Mouse (Mus musculus) MEL (cell line): ENCODE results near the gene Crocc. TPM values are rescaled to one million over a fixed set of nuclear protein-coding genes. Genes with fewer than 3 reads are reported as not detected.
A peak's percentile ranks its signal among the peaks of the same experiment; 100 is the strongest.

Source experiments
- DNase-seq: peaks from one replicate; pipeline ENCODE4 v3.0.0; 2011; ENCODE audit warnings: low read depth, low spot score
- H3K27ac ChIP-seq: 2 replicates; pipeline ENCODE4 v1.5.1; 2012; ENCODE audit warnings: low read depth, mild to moderate bottlenecking, control low read depth, low read length, moderate library complexity; ENCODE audit not compliant: control insufficient read depth
- H3K27me3 ChIP-seq, 2 experiments: fragments of 150-350 bp in 1 of 2; sonication (generic) in 1 of 2; 2 replicates each; pipeline ENCODE4 v1.6.1; 2012; ENCODE audit warnings: low read length in 2 of 2, mild to moderate bottlenecking in 2 of 2, improper control_type of control experiment in 1 of 2, moderate library complexity in 1 of 2; ENCODE audit not compliant: insufficient read depth in 2 of 2, control insufficient read depth in 1 of 2
- H3K36me3 ChIP-seq, 2 experiments: 2 replicates each; pipeline ENCODE4 v1.6.1; 2012 to 2014; ENCODE audit warnings: low read length in 2 of 2, improper control_type of control experiment in 1 of 2, inconsistent platforms in 1 of 2, mild to moderate bottlenecking in 1 of 2; ENCODE audit not compliant: insufficient read depth in 2 of 2, control insufficient read depth in 1 of 2
- H3K4me1 ChIP-seq, 2 experiments: fragments of 150-350 bp in 1 of 2; sonication (generic) in 1 of 2; 2 replicates each; pipeline ENCODE4 v1.6.1; 2012; ENCODE audit warnings: low read length in 2 of 2, improper control_type of control experiment in 1 of 2, mild to moderate bottlenecking in 1 of 2; ENCODE audit not compliant: insufficient read depth in 2 of 2, control insufficient read depth in 1 of 2
- H3K4me3 ChIP-seq, 2 experiments: fragments of 150-350 bp in 1 of 2; sonication (generic) in 1 of 2; 2 replicates each; pipeline ENCODE4 v1.5.1; 2012; ENCODE audit warnings: low read depth in 2 of 2, low read length in 2 of 2, mild to moderate bottlenecking in 2 of 2, moderate library complexity in 2 of 2, control low read depth in 1 of 2, improper control_type of control experiment in 1 of 2; ENCODE audit not compliant: control insufficient read depth in 1 of 2, insufficient read depth in 1 of 2
- H3K79me2 ChIP-seq: 2 replicates; pipeline ENCODE4 v1.6.1; 2012; ENCODE audit warnings: mild to moderate bottlenecking, low read length, moderate library complexity; ENCODE audit not compliant: control insufficient read depth, poor library complexity, insufficient read depth
- H3K9ac ChIP-seq: 2 replicates; pipeline ENCODE4 v1.6.1; 2012; ENCODE audit warnings: low read depth, mild to moderate bottlenecking, control low read depth, low read length, moderate library complexity; ENCODE audit not compliant: control insufficient read depth, poor library complexity, severe bottlenecking
- H3K9me3 ChIP-seq: fragments of 150-350 bp; sonication (generic); replicated peaks from 2 replicates; pipeline ENCODE4 v1.6.1; 2012; ENCODE audit warnings: mild to moderate bottlenecking, low read length, improper control_type of control experiment, moderate library complexity; ENCODE audit not compliant: insufficient read depth
- CTCF ChIP-seq, 3 experiments: IDR thresholded peaks in 2 of 3; conservative IDR thresholded peaks in 1 of 3; 2 replicates each; pipeline ENCODE4 v1.5.1; 2011 to 2012; ENCODE audit warnings: low read length in 3 of 3, low read depth in 2 of 3, mild to moderate bottlenecking in 2 of 3, improper control_type of control experiment in 1 of 3, inconsistent platforms in 1 of 3, mixed read lengths in 1 of 3, moderate library complexity in 1 of 3; ENCODE audit not compliant: control insufficient read depth in 1 of 3, insufficient read depth in 1 of 3, poor library complexity in 1 of 3, severe bottlenecking in 1 of 3
- GABPA ChIP-seq: IDR thresholded peaks from 2 replicates; pipeline ENCODE4 v1.6.1; 2012; ENCODE audit warnings: low read depth, mild to moderate bottlenecking, inconsistent platforms, low read length, improper control_type of control experiment, moderate library complexity
- HCFC1 ChIP-seq: IDR thresholded peaks from 2 replicates; pipeline ENCODE4 v1.6.1; 2012; ENCODE audit warnings: low read depth, mild to moderate bottlenecking, inconsistent platforms, low read length, improper control_type of control experiment, moderate library complexity
- MAFK ChIP-seq: IDR thresholded peaks from 2 replicates; pipeline ENCODE4 v1.6.1; 2011; ENCODE audit warnings: low read depth, mild to moderate bottlenecking, low read length, improper control_type of control experiment, borderline replicate concordance
- MEF2A ChIP-seq: IDR thresholded peaks from 2 replicates; pipeline ENCODE4 v1.6.1; 2014; ENCODE audit warnings: low read depth, mild to moderate bottlenecking, inconsistent platforms, low read length, improper control_type of control experiment; ENCODE audit not compliant: poor library complexity, insufficient replicate concordance, severe bottlenecking; ENCODE audit errors: extremely low read depth
- MXI1 ChIP-seq: IDR thresholded peaks from 2 replicates; pipeline ENCODE4 v1.6.1; 2011; ENCODE audit warnings: mild to moderate bottlenecking, low read depth, low read length, improper control_type of control experiment
- MYC ChIP-seq: IDR thresholded peaks from 2 replicates; pipeline ENCODE4 v1.6.1; 2011; ENCODE audit warnings: low read depth, mild to moderate bottlenecking, low read length, improper control_type of control experiment, moderate library complexity
- NRF1 ChIP-seq: IDR thresholded peaks from 2 replicates; pipeline ENCODE4 v1.6.1; 2014; ENCODE audit warnings: low read depth, mild to moderate bottlenecking, inconsistent platforms, low read length, improper control_type of control experiment, moderate library complexity; ENCODE audit not compliant: poor library complexity, insufficient read depth, severe bottlenecking
- POLR2A ChIP-seq, 2 experiments: IDR thresholded peaks; 2 replicates each; pipeline ENCODE4 v1.6.1; 2011 to 2012; ENCODE audit warnings: low read length in 2 of 2, mild to moderate bottlenecking in 2 of 2, control low read depth in 1 of 2, improper control_type of control experiment in 1 of 2, low read depth in 1 of 2, moderate library complexity in 1 of 2; ENCODE audit not compliant: control insufficient read depth in 1 of 2, insufficient read depth in 1 of 2, poor library complexity in 1 of 2
- POLR2AphosphoS5 ChIP-seq: IDR thresholded peaks from 2 replicates; pipeline ENCODE4 v1.6.1; 2012; ENCODE audit warnings: low read depth, borderline replicate concordance, mild to moderate bottlenecking, inconsistent platforms, low read length, moderate library complexity, mixed read lengths
- SIN3A ChIP-seq: IDR thresholded peaks from 2 replicates; pipeline ENCODE4 v1.6.1; 2012; ENCODE audit warnings: low read length, improper control_type of control experiment, inconsistent platforms
- SMC3 ChIP-seq: IDR thresholded peaks from 2 replicates; pipeline ENCODE4 v1.6.1; 2011; ENCODE audit warnings: low read depth, low read length, improper control_type of control experiment
- ZMIZ1 ChIP-seq: IDR thresholded peaks from 2 replicates; pipeline ENCODE4 v1.6.1; 2012; ENCODE audit warnings: low read depth, mild to moderate bottlenecking, inconsistent platforms, low read length, improper control_type of control experiment, moderate library complexity
- polyA plus RNA-seq, 2 experiments: library from polyadenylated mRNA; stranded (reverse) in 1 of 2; unstranded in 1 of 2; fragments of >175 nt in 1 of 2; fragments of >200 nt in 1 of 2; gene quantifications; 2 replicates each; pipeline versions ENCODE4 v1.2.1 to v1.2.4; 2012; ENCODE audit warnings: low replicate concordance in 2 of 2, low read depth in 1 of 2; ENCODE audit not compliant: insufficient read length in 2 of 2, insufficient read depth in 1 of 2, missing spikeins in 1 of 2
- total RNA-seq: library from RNA; depleted of rRNA; stranded (reverse); fragments of 300-350 nt; gene quantifications from 2 replicates; pipeline ENCODE4 v1.2.3, GENCODE M21; 2012

The Crocc gene
- total and polyA plus RNA-seq, 3 experiments, result 0.77 to 3.6 TPM; not detected in 1

DNA sequence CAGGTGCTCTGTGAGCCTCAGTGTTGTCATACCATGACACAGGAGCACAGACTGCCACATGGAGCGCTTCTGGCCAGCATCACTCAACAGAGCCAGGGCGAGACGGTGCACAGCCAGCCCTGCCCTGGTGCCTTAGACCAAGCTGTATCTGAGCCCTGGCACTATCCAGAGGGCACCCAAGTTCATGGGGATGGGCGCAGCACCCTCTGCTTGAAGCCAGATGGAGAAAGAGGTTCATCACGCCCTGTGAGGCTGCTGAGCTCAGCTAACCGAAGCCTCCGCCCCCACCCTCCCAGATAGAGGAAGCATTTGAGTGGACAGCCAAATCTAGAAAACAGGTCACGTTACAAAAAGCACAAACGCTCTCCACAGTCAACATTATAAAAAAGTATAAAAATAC, 44.0 kb downstream of the Crocc start:
- Histone ChIP-seq H3K9ac (no peak overlapping the region), H3K4me1 (no peaks in the 10 kb centered on the region), H3K4me3 (no peak overlapping the region), H3K27ac (no peak overlapping the region), H3K27me3 (no peaks in the 10 kb centered on the region), H3K9me3 (no peaks in the 10 kb centered on the region), H3K36me3 (no peaks in the 10 kb centered on the region), H3K79me2 (no peaks in the 10 kb centered on the region)
- TF ChIP-seq MYC, result no peak
- TF ChIP-seq GABPA, result no peak
- TF ChIP-seq SMC3, result no peak
- DNase-seq, result peak; percentile 22

DNA sequence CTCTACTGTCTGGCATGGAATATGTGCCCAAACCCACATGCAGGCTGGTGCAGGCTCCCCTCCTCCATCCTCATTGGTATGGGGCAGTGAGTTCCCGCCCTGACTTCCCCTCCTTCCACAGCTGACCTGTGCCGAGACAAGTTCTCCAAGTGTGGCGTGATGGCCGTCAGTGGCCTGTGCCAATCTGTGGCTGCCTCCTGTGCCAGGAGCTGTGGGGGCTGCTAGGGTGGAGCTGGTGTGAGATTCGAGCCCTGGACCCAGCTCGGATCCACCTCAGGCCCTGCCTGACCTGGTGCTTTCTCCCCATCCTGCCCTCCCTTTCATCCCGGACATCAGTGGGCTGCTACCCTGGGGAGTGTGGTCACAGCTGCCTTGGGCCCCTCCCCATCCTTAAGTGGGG, 45.0 kb downstream of the Crocc start:
- Histone ChIP-seq H3K9ac (no peak overlapping the region), H3K36me3 (no peaks in the 10 kb centered on the region)
- TF ChIP-seq MYC (no peak), MEF2A (no peak), POLR2AphosphoS5 (no peak), MXI1 (no peak), ZMIZ1 (no peak), POLR2A (IDR thresholded peaks at IDR 0.05; ENCODE audit: control insufficient read depth in 1 of 2, insufficient read depth in 1 of 2, low read depth in 1 of 2, low read length in 2 of 2, poor library complexity in 1 of 2) (no peak), MAFK (no peak), SIN3A (no peak), CTCF (IDR thresholded peaks at IDR 0.05 in 2 of 3, conservative IDR thresholded peaks at IDR 0.05 in 1 of 3; ENCODE audit: control insufficient read depth in 1 of 3, insufficient read depth in 1 of 3, low read depth in 2 of 3, low read length in 3 of 3, poor library complexity in 1 of 3, severe bottlenecking in 1 of 3) (no peak), NRF1 (no peak)
- TF ChIP-seq, all 39 proteins: peak for 0
- Histone ChIP-seq H3K27ac (no peak overlapping the region), H3K79me2 (no peaks in the 10 kb centered on the region), H3K4me1 (no peaks in the 10 kb centered on the region), H3K4me3 (no peak overlapping the region), H3K27me3 (no peaks in the 10 kb centered on the region), H3K9me3 (no peaks in the 10 kb centered on the region)
- DNase-seq, result no peak

DNA sequence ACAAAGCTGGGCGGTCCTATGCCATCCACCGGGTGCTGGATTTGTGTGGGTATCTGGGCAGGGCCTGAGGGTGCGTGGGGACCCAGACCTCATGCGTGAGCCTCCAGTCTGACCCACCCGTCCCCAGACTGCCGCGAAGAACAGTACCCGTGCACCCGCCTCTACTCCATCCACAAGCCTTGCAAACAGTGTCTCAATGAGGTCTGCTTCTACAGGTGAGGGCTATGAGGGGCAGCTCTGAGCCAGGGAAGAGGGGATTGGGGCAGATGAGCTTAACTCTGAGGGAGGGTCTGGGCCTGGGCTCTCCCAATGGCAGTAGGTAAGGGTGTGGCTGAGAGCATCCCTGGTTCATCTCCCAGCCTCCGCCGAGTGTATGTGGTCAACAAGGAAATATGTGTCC, 45.5 kb downstream of the Crocc start:
- Histone ChIP-seq H3K27me3 (no peaks in the 10 kb centered on the region), H3K36me3 (no peaks in the 10 kb centered on the region), H3K4me3 (no peak overlapping the region), H3K9me3 (no peaks in the 10 kb centered on the region), H3K4me1 (no peaks in the 10 kb centered on the region), H3K79me2 (no peaks in the 10 kb centered on the region), H3K9ac (no peak overlapping the region), H3K27ac (no peak overlapping the region)
- DNase-seq, result no peak
- TF ChIP-seq NRF1, result no peak
- no peak for TF ChIP-seq HCFC1
